Mouse (Mus musculus) liver, embryonic 14.5 days (tissue): ENCODE measurements around the gene Stk4.

Experiments used
- CTCF ChIP-seq: IDR thresholded peaks from 2 replicates; pipeline ENCODE4 v1.5.1; 2016; ENCODE audit warnings: antibody characterized with exemption, low read depth, control low read depth
- EP300 ChIP-seq: IDR thresholded peaks from 2 replicates; pipeline ENCODE4 v1.6.1; 2016; ENCODE audit warnings: antibody characterized with exemption, low read depth

- TF ChIP-seq CTCF, result no peak
- no peak for TF ChIP-seq EP300
These were observed 65.2 kb downstream of the Stk4 start for GRCm38 (mm10) chr2:164135367-164135766.
